Mouse (Mus musculus) embryonic facial prominence, embryonic 11.5 days (tissue): ENCODE results near the gene Eid3. TPM values are rescaled to one million over a fixed set of nuclear protein-coding genes. Genes with fewer than 3 reads are reported as not detected.

Source experiments
- ATAC-seq: fragments of 200-750 bp; cut with Nextera tagmentation; replicated peaks from 2 replicates; pipeline ENCODE4 v1.8.0; 2017; ENCODE audit warnings: low read depth; ENCODE audit not compliant: insufficient number of reproducible peaks, low FRiP score, low TSS enrichment
- DNase-seq: peaks from one replicate; pipeline ENCODE4 v3.0.0-alpha.2; 2015; ENCODE audit warnings: low spot score
- H3K27ac ChIP-seq: fragments of 300-500 bp; sonication (generic); replicated peaks from 2 replicates; pipeline ENCODE4 v1.5.1; 2014; ENCODE audit warnings: mild to moderate bottlenecking, low read depth, low read length, control low read depth
- H3K27me3 ChIP-seq: fragments of 300-500 bp; sonication (generic); 2 replicates; pipeline ENCODE4 v1.6.1; 2014; ENCODE audit warnings: mild to moderate bottlenecking, low read length, moderate library complexity, mixed read lengths; ENCODE audit not compliant: control insufficient read depth, insufficient read depth
- H3K36me3 ChIP-seq: fragments of 300-500 bp; sonication (generic); replicated peaks from 2 replicates; pipeline ENCODE4 v1.6.1; 2014; ENCODE audit warnings: low read depth, mild to moderate bottlenecking, low read length, moderate library complexity, mixed read lengths; ENCODE audit not compliant: control insufficient read depth, insufficient read depth
- H3K4me1 ChIP-seq: fragments of 300-500 bp; sonication (generic); 2 replicates; pipeline ENCODE4 v1.6.1; 2014; ENCODE audit warnings: low read length, mixed read lengths; ENCODE audit not compliant: control insufficient read depth, insufficient read depth
- H3K4me2 ChIP-seq: fragments of 300-500 bp; sonication (generic); 2 replicates; pipeline ENCODE4 v1.6.1; 2014; ENCODE audit warnings: low read depth, mild to moderate bottlenecking, control low read depth, low read length, moderate library complexity
- H3K4me3 ChIP-seq: fragments of 300-500 bp; sonication (generic); 2 replicates; pipeline ENCODE4 v1.5.1; 2014; ENCODE audit warnings: low read depth, low read length, control low read depth
- H3K9ac ChIP-seq: fragments of 300-500 bp; sonication (generic); replicated peaks from 2 replicates; pipeline ENCODE4 v1.6.1; 2014; ENCODE audit warnings: mild to moderate bottlenecking, control low read depth, low read length
- H3K9me3 ChIP-seq: fragments of 300-500 bp; sonication (generic); replicated peaks from 2 replicates; pipeline ENCODE4 v1.6.1; 2016; ENCODE audit warnings: mild to moderate bottlenecking, low read length, inconsistent platforms, mixed read lengths; ENCODE audit not compliant: control insufficient read depth
- WGBS: fragments of 180-500 bp; shearing (Covaris S2); extraction: QIAGEN DNeasy Blood & Tissue Kit; methylation state at CpG from one replicate; pipeline ENCODE4 v1.1.7; 2014; 5-methylcytosine and 5-hydroxymethylcytosine counted together
- polyA plus RNA-seq: library from polyadenylated mRNA; unstranded; fragments of >200 nt; fragmentation: Nextera tagmentation; extraction: Ambion mirVana; gene quantifications from 2 replicates; pipeline ENCODE4 v1.2.1, GENCODE M21; 2014

Gene Eid3
- polyA plus RNA-seq, result 0.58 and 0.81 TPM in 2 replicates

DNA sequence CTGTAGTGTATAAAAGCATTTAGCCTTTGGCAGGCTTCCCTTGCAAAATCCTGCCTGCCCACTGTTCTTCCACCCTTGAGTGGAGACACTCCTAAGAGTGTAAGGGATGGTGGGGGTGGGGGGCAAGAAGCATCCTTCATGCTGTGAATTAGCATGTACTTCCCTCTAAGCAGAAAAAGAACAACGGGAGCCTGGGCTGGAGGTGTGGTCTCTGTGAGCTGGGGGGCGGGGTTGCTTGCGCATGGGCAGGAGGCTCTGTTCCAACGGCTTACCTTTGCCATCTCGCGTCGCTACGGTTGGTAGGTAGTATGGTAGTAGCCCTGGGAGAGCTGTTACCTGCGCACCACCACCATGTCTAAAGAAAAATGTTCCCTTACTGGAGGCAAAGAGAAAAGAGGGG, at the start of gene Eid3:
TSS of gene Eid3 (plus strand) at position 271 of the 400 bp plus-strand sequence.
- DNase-seq (no peak), ATAC-seq (no peak)
- H3K36me3 ChIP-seq, result no peaks in the 10 kb centered on the region; the same call in 1 of the 2 replicates
- no peak within 1 kb of the TSS for H3K9ac ChIP-seq
- no peaks in the 10 kb centered on the region for H3K4me1 ChIP-seq
- WGBS, result 63% methylated on average over 9 of the region's 9 CpGs
- H3K4me3 ChIP-seq, result no peak within 1 kb of the TSS
- H3K27me3 ChIP-seq, result no peaks in the 10 kb centered on the region
- H3K9me3 ChIP-seq, result no peaks in the 10 kb centered on the region
- H3K4me2 ChIP-seq, result no peak within 1 kb of the TSS
- H3K27ac ChIP-seq, result no peak within 1 kb of the TSS

- Histone ChIP-seq H3K4me1 (0 out of 2 replicates have a peak, but pooled peaks cover 3% of the 10 kb centered on the region), H3K27me3 (no peaks in the 10 kb centered on the region), H3K27ac (no peak overlapping the region), H3K9me3 (no peaks in the 10 kb centered on the region), H3K9ac (no peak overlapping the region), H3K36me3 (no peaks in the 10 kb centered on the region), H3K4me2 (no peak overlapping the region), H3K4me3 (no peak overlapping the region)
- DNase-seq (peak; percentile 29), ATAC-seq (peak; percentile 78)
- 80% methylated on average over 3 of the region's 3 CpGs for WGBS
Observed at GRCm38 (mm10) chr10:82817514-82817913, 48.9 kb upstream of the Eid3 start.

GRCm38 (mm10) chr10:82817936-82818335, 48.5 kb upstream of the Eid3 start:
- Histone ChIP-seq H3K9ac (no peak overlapping the region), H3K4me1 (0 out of 2 replicates have a peak, but pooled peaks cover 3% of the 10 kb centered on the region), H3K27ac (no peak overlapping the region), H3K4me3 (no peak overlapping the region), H3K4me2 (no peak overlapping the region), H3K36me3 (no peaks in the 10 kb centered on the region), H3K27me3 (no peaks in the 10 kb centered on the region), H3K9me3 (no peaks in the 10 kb centered on the region)
- DNase-seq (no peak), ATAC-seq (no peak)
- 70% methylated on average over 9 of the region's 9 CpGs for WGBS

- H3K36me3 ChIP-seq, result no peaks in the 10 kb centered on the region
- H3K4me2 ChIP-seq, result no peak overlapping the region
- 77% methylated on average over 6 of the region's 6 CpGs for WGBS
- H3K27ac ChIP-seq, result no peak overlapping the region
- DNase-seq (no peak), ATAC-seq (no peak)
- H3K9me3 ChIP-seq, result no peaks in the 10 kb centered on the region
- H3K4me1 ChIP-seq, result 0 out of 2 replicates have a peak, but pooled peaks cover 3% of the 10 kb centered on the region
- H3K9ac ChIP-seq, result no peak overlapping the region
- H3K27me3 ChIP-seq, result no peaks in the 10 kb centered on the region
- H3K4me3 ChIP-seq, result no peak overlapping the region
Observed at GRCm38 (mm10) chr10:82818661-82819060, 47.8 kb upstream of the Eid3 start.

- Histone ChIP-seq H3K27me3 (no peaks in the 10 kb centered on the region), H3K4me2 (no peak overlapping the region; the same call in 1 of the 2 replicates)
- 73% methylated on average over 14 of the region's 14 CpGs for WGBS
Observed at GRCm38 (mm10) chr10:82823108-82823778, 43.2 kb upstream of the Eid3 start.

GRCm38 (mm10) chr10:82823779-82824177, 42.6 kb upstream of the Eid3 start:
- no peak overlapping the region for H3K4me2 ChIP-seq
- H3K4me3 ChIP-seq, result no peak overlapping the region
- H3K4me1 ChIP-seq, result no peaks in the 10 kb centered on the region
- no peak overlapping the region for H3K27ac ChIP-seq
- H3K9ac ChIP-seq, result no peak overlapping the region
- no peak for DNase-seq
- no peak for ATAC-seq
- WGBS, result 70% methylated on average over 5 of the region's 5 CpGs
- no peaks in the 10 kb centered on the region for H3K9me3 ChIP-seq
- no peaks in the 10 kb centered on the region for H3K27me3 ChIP-seq
- no peaks in the 10 kb centered on the region for H3K36me3 ChIP-seq

More at GRCm38 (mm10) chr10:82823108-82823778, 43.2 kb upstream of the Eid3 start:
- H3K4me1 ChIP-seq, result no peaks in the 10 kb centered on the region
- ATAC-seq (no peak), DNase-seq (no peak)
- H3K9ac ChIP-seq, result no peak overlapping the region
- H3K4me3 ChIP-seq, result no peak overlapping the region
- no peaks in the 10 kb centered on the region for H3K9me3 ChIP-seq
- H3K27ac ChIP-seq, result no peak overlapping the region
- H3K36me3 ChIP-seq, result no peaks in the 10 kb centered on the region

- Histone ChIP-seq H3K9ac (no peak overlapping the region), H3K4me2 (no peak overlapping the region), H3K4me1 (no peaks in the 10 kb centered on the region), H3K9me3 (no peaks in the 10 kb centered on the region), H3K27ac (no peak overlapping the region), H3K4me3 (no peak overlapping the region), H3K27me3 (no peaks in the 10 kb centered on the region), H3K36me3 (no peaks in the 10 kb centered on the region)
- no peak for DNase-seq
- 76% methylated on average over 10 of the region's 10 CpGs for WGBS
- no peak for ATAC-seq
Observed at GRCm38 (mm10) chr10:82824541-82824940, 41.9 kb upstream of the Eid3 start.

- H3K9ac ChIP-seq, result no peak overlapping the region
- no peak overlapping the region for H3K4me3 ChIP-seq
- H3K27me3 ChIP-seq, result no peaks in the 10 kb centered on the region
- no peaks in the 10 kb centered on the region for H3K36me3 ChIP-seq
- no peaks in the 10 kb centered on the region for H3K9me3 ChIP-seq
- H3K27ac ChIP-seq, result no peak overlapping the region
- no peak overlapping the region for H3K4me2 ChIP-seq
- WGBS, result 55% methylated on average over 6 of the region's 6 CpGs
- DNase-seq (no peak), ATAC-seq (peak; percentile 65; the same call in 1 of the 2 replicates)
- H3K4me1 ChIP-seq, result no peaks in the 10 kb centered on the region
Observed at GRCm38 (mm10) chr10:82826516-82826915, 39.9 kb upstream of the Eid3 start.
